Mouse (Mus musculus) intestine, embryonic 14.5 days (tissue): ENCODE results near the gene Sipa1l3. TPM values are rescaled to one million over a fixed set of nuclear protein-coding genes. Genes with fewer than 3 reads are reported as not detected.

Experiments
- ATAC-seq: fragments of 200-750 bp; cut with Nextera tagmentation; replicated peaks from 2 replicates; pipeline ENCODE4 v1.8.0; 2017; ENCODE audit warnings: low read depth, moderate number of reproducible peaks, moderate TSS enrichment, moderate library complexity; ENCODE audit not compliant: low FRiP score, low TSS enrichment
- DNase-seq: peaks from one replicate; pipeline ENCODE4 v3.0.0-alpha.2; 2018; ENCODE audit warnings: low spot score
- H3K27ac ChIP-seq: fragments of 300-500 bp; sonication (generic); 2 replicates; pipeline ENCODE4 v1.5.1; 2014; ENCODE audit warnings: low read depth, mild to moderate bottlenecking, control low read depth
- H3K27me3 ChIP-seq: fragments of 300-500 bp; sonication (generic); replicated peaks from 2 replicates; pipeline ENCODE4 v1.6.1; 2014; ENCODE audit warnings: low read length, control low read depth; ENCODE audit not compliant: control insufficient read depth, insufficient read depth
- H3K36me3 ChIP-seq: fragments of 300-500 bp; sonication (generic); 2 replicates; pipeline ENCODE4 v1.6.1; 2014; ENCODE audit warnings: low read length, control low read depth; ENCODE audit not compliant: control insufficient read depth, insufficient read depth
- H3K4me1 ChIP-seq: fragments of 300-500 bp; sonication (generic); replicated peaks from 2 replicates; pipeline ENCODE4 v1.6.1; 2014; ENCODE audit warnings: low read length, control low read depth, mixed read lengths; ENCODE audit not compliant: control insufficient read depth, insufficient read depth
- H3K4me2 ChIP-seq: fragments of 300-500 bp; sonication (generic); 2 replicates; pipeline ENCODE4 v1.6.1; 2014; ENCODE audit warnings: low read length
- H3K4me3 ChIP-seq: fragments of 300-500 bp; sonication (generic); 2 replicates; pipeline ENCODE4 v1.5.1; 2014; ENCODE audit warnings: low read depth, low read length, control low read depth, mixed read lengths
- H3K9ac ChIP-seq: fragments of 300-500 bp; sonication (generic); 2 replicates; pipeline ENCODE4 v1.6.1; 2014; ENCODE audit warnings: mild to moderate bottlenecking, low read length
- H3K9me3 ChIP-seq: fragments of 300-500 bp; sonication (generic); 2 replicates; pipeline ENCODE4 v1.6.1; 2016; ENCODE audit warnings: low read length, control low read depth; ENCODE audit not compliant: control insufficient read depth
- WGBS: fragments of 180-500 bp; shearing (Covaris S2); extraction: QIAGEN DNeasy Blood & Tissue Kit; methylation state at CpG from one replicate; pipeline ENCODE4 v1.1.7; 2014; 5-methylcytosine and 5-hydroxymethylcytosine counted together
- polyA plus RNA-seq: library from polyadenylated mRNA; unstranded; fragments of >200 nt; fragmentation: Nextera tagmentation; extraction: Ambion mirVana; gene quantifications from 2 replicates; pipeline ENCODE4 v1.2.1, GENCODE M21; 2014

The Sipa1l3 gene
- polyA plus RNA-seq, 1 experiment from 2014 or later: 22.5 TPM

GRCm38 (mm10) chr7:29402015-29402414, 116.4 kb downstream of the Sipa1l3 start:
- ATAC-seq (no peak), DNase-seq (no peak)
- Histone ChIP-seq H3K4me2 (no peak overlapping the region), H3K36me3 (peaks cover 28% of the 10 kb centered on the region), H3K27ac (no peak overlapping the region), H3K9ac (no peak overlapping the region), H3K4me1 (no peaks in the 10 kb centered on the region), H3K4me3 (no peak overlapping the region), H3K27me3 (no peaks in the 10 kb centered on the region), H3K9me3 (no peaks in the 10 kb centered on the region; the same call in 1 of the 2 replicates)
- 93% methylated on average over 4 of the region's 4 CpGs for WGBS

- no peak overlapping the region for H3K4me2 ChIP-seq
Observed at GRCm38 (mm10) chr7:29400451-29400850, 118.0 kb downstream of the Sipa1l3 start.

GRCm38 (mm10) chr7:29399056-29399455, 119.4 kb downstream of the Sipa1l3 start:
- H3K27me3 ChIP-seq: no peaks in the 10 kb centered on the region
- H3K27ac ChIP-seq: no peak overlapping the region
- no peak overlapping the region for H3K9ac ChIP-seq
- ATAC-seq (no peak), DNase-seq (no peak)
- H3K4me3 ChIP-seq: no peak overlapping the region
- H3K36me3 ChIP-seq: peaks cover 58% of the 10 kb centered on the region
- no peaks in the 10 kb centered on the region; the same call in 1 of the 2 replicates for H3K9me3 ChIP-seq
- 95% methylated on average over 9 of the region's 9 CpGs for WGBS
- no peaks in the 10 kb centered on the region for H3K4me1 ChIP-seq
- H3K4me2 ChIP-seq: no peak overlapping the region

More at GRCm38 (mm10) chr7:29400451-29400850, 118.0 kb downstream of the Sipa1l3 start:
- 91% methylated on average over 8 of the region's 8 CpGs for WGBS
- Histone ChIP-seq H3K27ac (no peak overlapping the region), H3K36me3 (peaks cover 44% of the 10 kb centered on the region), H3K9ac (no peak overlapping the region), H3K9me3 (no peaks in the 10 kb centered on the region; the same call in 1 of the 2 replicates), H3K27me3 (no peaks in the 10 kb centered on the region), H3K4me3 (no peak overlapping the region), H3K4me1 (no peaks in the 10 kb centered on the region)
- no peak for DNase-seq
- ATAC-seq: no peak

- WGBS: 61% methylated on average over 3 of the region's 3 CpGs
- H3K27ac ChIP-seq: no peak overlapping the region
- no peak for DNase-seq
Observed at GRCm38 (mm10) chr7:29397486-29397885, 121.0 kb downstream of the Sipa1l3 start.

GRCm38 (mm10) chr7:29396943-29397340, 121.5 kb downstream of the Sipa1l3 start:
- Histone ChIP-seq H3K27me3 (no peaks in the 10 kb centered on the region), H3K27ac (no peak overlapping the region), H3K4me3 (no peak overlapping the region), H3K4me1 (no peaks in the 10 kb centered on the region), H3K36me3 (peaks cover 67% of the 10 kb centered on the region), H3K9me3 (no peaks in the 10 kb centered on the region), H3K9ac (no peak overlapping the region), H3K4me2 (no peak overlapping the region)
- WGBS: 96% methylated on average over 16 of the region's 16 CpGs
- DNase-seq (no peak), ATAC-seq (no peak)

More at GRCm38 (mm10) chr7:29397486-29397885, 121.0 kb downstream of the Sipa1l3 start:
- no peak overlapping the region for H3K4me2 ChIP-seq
- H3K9me3 ChIP-seq: no peaks in the 10 kb centered on the region
- H3K9ac ChIP-seq: no peak overlapping the region
- H3K27me3 ChIP-seq: no peaks in the 10 kb centered on the region
- ATAC-seq: no peak
- H3K4me1 ChIP-seq: no peaks in the 10 kb centered on the region
- H3K36me3 ChIP-seq: peaks cover 67% of the 10 kb centered on the region
- H3K4me3 ChIP-seq: no peak overlapping the region

GRCm38 (mm10) chr7:29396216-29396942, 122.1 kb downstream of the Sipa1l3 start:
- peaks cover 67% of the 10 kb centered on the region for H3K36me3 ChIP-seq
- no peak overlapping the region for H3K4me3 ChIP-seq
- WGBS: 89% methylated on average over 12 of the region's 12 CpGs
- ATAC-seq (no peak), DNase-seq (no peak)
- no peak overlapping the region for H3K9ac ChIP-seq
- no peaks in the 10 kb centered on the region for H3K9me3 ChIP-seq
- no peak overlapping the region for H3K4me2 ChIP-seq
- no peak overlapping the region for H3K27ac ChIP-seq
- H3K4me1 ChIP-seq: no peaks in the 10 kb centered on the region
- H3K27me3 ChIP-seq: no peaks in the 10 kb centered on the region

GRCm38 (mm10) chr7:29395179-29395578, 123.3 kb downstream of the Sipa1l3 start:
- no peaks in the 10 kb centered on the region for H3K9me3 ChIP-seq
- H3K4me2 ChIP-seq: no peak overlapping the region
- no peak overlapping the region for H3K9ac ChIP-seq
- 94% methylated on average over 4 of the region's 4 CpGs for WGBS
- no peaks in the 10 kb centered on the region for H3K27me3 ChIP-seq
- no peak overlapping the region for H3K27ac ChIP-seq
- no peak for ATAC-seq
- H3K36me3 ChIP-seq: peaks cover 61% of the 10 kb centered on the region
- DNase-seq: no peak
- no peaks in the 10 kb centered on the region for H3K4me1 ChIP-seq
- H3K4me3 ChIP-seq: no peak overlapping the region

- H3K36me3 ChIP-seq: peaks cover 42% of the 10 kb centered on the region
Observed at GRCm38 (mm10) chr7:29393292-29393691, 125.1 kb downstream of the Sipa1l3 start.

GRCm38 (mm10) chr7:29392805-29393204, 125.6 kb downstream of the Sipa1l3 start:
- Histone ChIP-seq H3K9ac (no peak overlapping the region), H3K36me3 (peaks cover 41% of the 10 kb centered on the region), H3K27me3 (no peaks in the 10 kb centered on the region), H3K27ac (no peak overlapping the region), H3K4me2 (no peak overlapping the region), H3K4me3 (no peak overlapping the region), H3K4me1 (no peaks in the 10 kb centered on the region), H3K9me3 (no peaks in the 10 kb centered on the region)
- ATAC-seq (no peak), DNase-seq (no peak)
- WGBS: 77% methylated on average over 3 of the region's 3 CpGs

More at GRCm38 (mm10) chr7:29393292-29393691, 125.1 kb downstream of the Sipa1l3 start:
- ATAC-seq (no peak), DNase-seq (no peak)
- no peaks in the 10 kb centered on the region for H3K9me3 ChIP-seq
- H3K27me3 ChIP-seq: no peaks in the 10 kb centered on the region
- no peaks in the 10 kb centered on the region for H3K4me1 ChIP-seq
- H3K4me3 ChIP-seq: no peak overlapping the region
- H3K4me2 ChIP-seq: no peak overlapping the region
- H3K9ac ChIP-seq: no peak overlapping the region
- no peak overlapping the region for H3K27ac ChIP-seq
- 91% methylated on average over 10 of the region's 10 CpGs for WGBS
